8 mouse cellular contexts compared by ENCODE assay signal in the genomic region with DNA sequence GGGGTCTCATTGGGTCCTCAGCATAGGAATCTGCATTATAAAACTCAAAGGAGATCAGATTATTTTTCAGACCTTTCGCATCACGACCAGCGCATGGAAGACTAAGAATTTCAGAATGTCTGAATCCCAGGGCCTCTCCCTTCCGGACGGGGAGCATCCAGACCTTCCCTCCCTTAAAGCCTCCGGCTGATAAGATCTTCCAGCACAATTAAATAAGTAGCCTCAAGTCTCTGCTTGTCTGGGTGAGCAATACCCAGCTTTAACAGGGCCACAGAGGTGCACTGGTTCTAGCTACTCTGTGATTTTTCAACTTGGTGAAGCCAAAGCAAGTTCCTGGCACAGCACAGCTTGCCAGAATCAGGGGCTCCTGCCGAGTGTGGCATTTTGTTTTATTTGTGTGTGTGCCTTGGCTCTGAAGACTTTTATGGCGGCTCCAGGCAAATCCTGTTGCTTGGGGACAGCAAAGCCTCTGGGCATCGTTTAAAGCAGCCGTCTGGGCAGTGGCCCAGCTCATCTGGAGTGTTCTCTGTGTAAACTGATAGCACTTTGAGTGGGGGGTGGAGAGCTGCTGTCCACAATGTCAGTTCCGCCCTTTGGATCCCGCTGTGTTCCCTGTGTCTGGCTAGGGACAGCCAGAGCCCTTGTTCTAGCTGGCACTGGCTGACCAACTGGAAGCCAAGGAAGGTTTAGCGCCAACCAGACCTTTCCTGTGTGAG. TPM values are rescaled to one million over a fixed set of nuclear protein-coding genes. Genes with fewer than 3 reads are reported as not detected.
DNase-seq lines count a peak whose midpoint lies in the region; ATAC-seq and TF ChIP-seq lines count a peak whose summit lies in the region.

No protein-coding gene starts in this region.

- no peaks in the 10 kb centered on the region for H3K27me3 ChIP-seq in forebrain, embryonic 15.5 days
- H3K27me3 ChIP-seq in liver, postnatal 0 days (ENCODE audit: insufficient read depth, low read length): no peaks in the 10 kb centered on the region

- TF ChIP-seq CTCF in layer of hippocampus, adult 2 months (conservative IDR thresholded peaks at IDR 0.05): no peak
- no peak for TF ChIP-seq CTCF in liver, postnatal 0 days (IDR thresholded peaks at IDR 0.05; ENCODE audit: low read depth)

- no peak for TF ChIP-seq EP300 in liver, postnatal 0 days (IDR thresholded peaks at IDR 0.05; ENCODE audit: low read depth)

- no peak overlapping the region for H3K9ac ChIP-seq in forebrain, embryonic 15.5 days (replicated peaks)
- H3K9ac ChIP-seq in liver, postnatal 0 days (replicated peaks): peak overlapping the region; percentile 49; the same call in 1 of the 2 replicates

- ATAC-seq in forebrain, embryonic 15.5 days (replicated peaks): peak; percentile 60
- ATAC-seq in liver, postnatal 0 days: peak; percentile 67
- no peak for ATAC-seq in granulocyte monocyte progenitor cell, adult 5-6 weeks (replicated peaks; ENCODE audit: poor library complexity, severe bottlenecking)

- 37% methylated on average over 13 of the region's 13 CpGs for WGBS in forebrain, embryonic 15.5 days
- WGBS in liver, postnatal 0 days (ENCODE audit: insufficient replicate concordance): 36% methylated on average over 13 of the region's 13 CpGs

- intact Hi-C loops in heart, postnatal 14 days (cut with DNase I): loop anchor here (5.0 kb wide), 1 partner anchor 603 kb away; no protein-coding TSS in a partner anchor

- DNase-seq in 416B (ENCODE audit: low read depth): peak; percentile 63
- peak; percentile 80 to 86 for DNase-seq in heart, postnatal 14 days
- peak; percentile 21 to 36 for DNase-seq in layer of hippocampus, adult 2 months (ENCODE audit: low spot score in 2 of 2)
- peak; percentile 47 for DNase-seq in liver, postnatal 0 days
- DNase-seq in ovary, adult 18-20 months (ENCODE audit: low spot score): peak; percentile 48

- no peaks in the 10 kb centered on the region for H3K9me3 ChIP-seq in forebrain, embryonic 15.5 days
- no peaks in the 10 kb centered on the region for H3K9me3 ChIP-seq in liver, postnatal 0 days (ENCODE audit: low read length)

- H3K27ac ChIP-seq in brown adipose tissue, adult 24 weeks (replicated peaks; ENCODE audit: low read depth, low read length): peak overlapping the region; percentile 65
- H3K27ac ChIP-seq in forebrain, embryonic 15.5 days (replicated peaks): 0 out of 2 replicates have a peak overlapping the region, but pooled peaks have one; percentile 3
- peak overlapping the region; percentile 87 for H3K27ac ChIP-seq in layer of hippocampus, adult 2 months
- peak overlapping the region; percentile 57 for H3K27ac ChIP-seq in liver, postnatal 0 days (ENCODE audit: low read depth)

- peak overlapping the region; percentile 20 for H3K4me2 ChIP-seq in forebrain, embryonic 15.5 days (replicated peaks)
- peak overlapping the region; percentile 73 for H3K4me2 ChIP-seq in liver, postnatal 0 days (ENCODE audit: low read depth, low read length)

- no peaks in the 10 kb centered on the region for H3K36me3 ChIP-seq in forebrain, embryonic 15.5 days
- 0 out of 2 replicates have a peak, but pooled peaks cover 1% of the 10 kb centered on the region for H3K36me3 ChIP-seq in liver, postnatal 0 days (replicated peaks; ENCODE audit: insufficient read depth, low read length)

- H3K4me1 ChIP-seq in brown adipose tissue, adult 24 weeks (ENCODE audit: control insufficient read depth, insufficient read depth, insufficient read length, low read length): peaks cover 11% of the 10 kb centered on the region; the same call in 1 of the 2 replicates
- peaks cover 9% of the 10 kb centered on the region for H3K4me1 ChIP-seq in forebrain, embryonic 15.5 days
- peaks cover 11% of the 10 kb centered on the region for H3K4me1 ChIP-seq in liver, postnatal 0 days (ENCODE audit: insufficient read depth)

- peak overlapping the region; percentile 74 for H3K4me3 ChIP-seq in brown adipose tissue, adult 24 weeks (ENCODE audit: insufficient read depth, low read depth, low read length)
- no peak overlapping the region for H3K4me3 ChIP-seq in forebrain, embryonic 15.5 days
- peak overlapping the region; percentile 50 for H3K4me3 ChIP-seq in layer of hippocampus, adult 2 months
- H3K4me3 ChIP-seq in liver, postnatal 0 days (ENCODE audit: low read depth, low read length): peak overlapping the region; percentile 39

RNA-seq across cellular contexts. Expression of a gene that starts 0.6 kb away (rescaled TPM):
- 32.9 and 33.8 TPM in 2 replicates for polyA plus RNA-seq in brown adipose tissue, adult 24 weeks (2012; ENCODE audit: insufficient read depth, insufficient read length, missing spikeins)
- polyA plus RNA-seq in forebrain, embryonic 15.5 days (2015; fragmentation: Nextera tagmentation; extraction: Ambion mirVana): 0.24 and 0.27 TPM in 2 replicates
- total RNA-seq in heart, postnatal 14 days (2021): 1 to 10 TPM; 3.9 to 6.5 TPM
- 1 to 10 TPM; 3.8 to 4.1 TPM for total RNA-seq in layer of hippocampus, adult 2 months (2021)
- polyA plus RNA-seq in liver, postnatal 0 days (2015; fragmentation: Nextera tagmentation; extraction: Ambion mirVana): 0.33 and 0.42 TPM in 2 replicates
- total RNA-seq in granulocyte monocyte progenitor cell, adult 5-6 weeks (2014; fragmentation: Nextera tagmentation): not detected in 2 replicates
- total RNA-seq in granulocyte monocyte progenitor cell, adult 5-6 weeks (2017): not detected in 2 replicates

RNA-seq across cellular contexts. Expression of a gene that starts 11.6 kb away (rescaled TPM):
- 3.6 and 9.4 TPM in 2 replicates for polyA plus RNA-seq in brown adipose tissue, adult 24 weeks (2012; ENCODE audit: insufficient read depth, insufficient read length, missing spikeins)
- polyA plus RNA-seq in forebrain, embryonic 15.5 days (2015; fragmentation: Nextera tagmentation; extraction: Ambion mirVana): 30.0 and 30.7 TPM in 2 replicates
- 1 to 10 TPM; 6.4 to 7.2 TPM for total RNA-seq in heart, postnatal 14 days (2021)
- 10 to 100 TPM; 21.8 to 23.9 TPM for total RNA-seq in layer of hippocampus, adult 2 months (2021)
- polyA plus RNA-seq in liver, postnatal 0 days (2015; fragmentation: Nextera tagmentation; extraction: Ambion mirVana): 3.6 and 3.7 TPM in 2 replicates
- total RNA-seq in granulocyte monocyte progenitor cell, adult 5-6 weeks (2014; fragmentation: Nextera tagmentation): 16.9 and 25.4 TPM in 2 replicates
- 22.6 and 32.1 TPM in 2 replicates for total RNA-seq in granulocyte monocyte progenitor cell, adult 5-6 weeks (2017)

RNA-seq across cellular contexts. Expression of a gene that starts 34.5 kb away (rescaled TPM):
- 1.2 and 2.0 TPM in 2 replicates for polyA plus RNA-seq in brown adipose tissue, adult 24 weeks (2012; ENCODE audit: insufficient read depth, insufficient read length, missing spikeins)
- polyA plus RNA-seq in forebrain, embryonic 15.5 days (2015; fragmentation: Nextera tagmentation; extraction: Ambion mirVana): 9.5 and 10.1 TPM in 2 replicates
- total RNA-seq in heart, postnatal 14 days (2021): 1 to 10 TPM; 3.5 to 4.5 TPM
- total RNA-seq in layer of hippocampus, adult 2 months (2021): under 1 TPM; 0.44 to 0.64 TPM
- polyA plus RNA-seq in liver, postnatal 0 days (2015; fragmentation: Nextera tagmentation; extraction: Ambion mirVana): 4.1 and 4.6 TPM in 2 replicates
- 10.1 and 24.3 TPM in 2 replicates for total RNA-seq in granulocyte monocyte progenitor cell, adult 5-6 weeks (2014; fragmentation: Nextera tagmentation)
- total RNA-seq in granulocyte monocyte progenitor cell, adult 5-6 weeks (2017): 41.7 and 52.0 TPM in 2 replicates

Comparison
In these comparisons a context has a peak if more than half of its experiments do, and no peak if none do; other contexts are left out.
1. DNase-seq: peak in every context shown above with its lines; median percentile 83 in heart, postnatal 14 days; 63 in 416B; 48 in ovary, adult 18-20 months; 47 in liver, postnatal 0 days; 28 in layer of hippocampus, adult 2 months.
2. H3K27ac ChIP-seq: peak in every context shown above with its lines; median percentile 87 in layer of hippocampus, adult 2 months; 65 in brown adipose tissue, adult 24 weeks; 57 in liver, postnatal 0 days; 3 in forebrain, embryonic 15.5 days.
3. RNA of a gene that starts 0.6 kb away (total RNA-seq): 3.9 to 6.5 TPM in heart, postnatal 14 days and 3.8 to 4.1 TPM in layer of hippocampus, adult 2 months; not detected in granulocyte monocyte progenitor cell, adult 5-6 weeks; every median in the first group is over 4 times any median in the second.